Comparison of ENCODE assay signal across 10 mouse cellular contexts in genomic region chr9:71624793-71625495, GRCm38 (mm10). TPM values are rescaled to one million over a fixed set of nuclear protein-coding genes. Genes with fewer than 3 reads are reported as not detected.
DNase-seq lines count a peak whose midpoint lies in the region; ATAC-seq and TF ChIP-seq lines count a peak whose summit lies in the region.
"Had no signal": no experiment of that assay in that cellular context is flagged by ENCODE, and none has a peak within 500 bp of the region (broad histone marks: within the 10 kb centered on the region; RNA-seq: fewer than 3 reads in every experiment).

No protein-coding gene starts in this region.

- H3K9ac ChIP-seq in heart, postnatal 0 days (replicated peaks; ENCODE audit: low read depth, low read length), result no peak overlapping the region
- H3K9ac ChIP-seq in limb, embryonic 11.5 days (ENCODE audit: low read length), result no peak overlapping the region
- H3K9ac ChIP-seq: embryonic facial prominence, embryonic 15.5 days; midbrain, embryonic 12.5 days had no signal

- peak; percentile 72 for DNase-seq in heart, postnatal 0 days (ENCODE audit: low spot score)
- DNase-seq in heart, adult 11 months, result no peak
- peak; percentile 8 for DNase-seq in MN1 (ENCODE audit: low spot score)
- DNase-seq in cerebellum, postnatal 36 days, result peak; percentile 46 to 61
- DNase-seq in induced T-regulatory cell, adult 2 months (ENCODE audit: low read depth), result peak; percentile 64
- DNase-seq in limb, embryonic 11.5 days (ENCODE audit: low spot score), result peak; percentile 73
- DNase-seq in retina, postnatal 1 day, result peak; percentile 61
- peak; percentile 49 for DNase-seq in urinary bladder, adult 2 months (ENCODE audit: low spot score)

- H3K4me3 ChIP-seq in heart, postnatal 0 days (ENCODE audit: low read depth, low read length), result no peak overlapping the region
- H3K4me3 ChIP-seq in limb, embryonic 11.5 days (ENCODE audit: low read depth, low read length), result no peak overlapping the region
- H3K4me3 ChIP-seq: embryonic facial prominence, embryonic 15.5 days; midbrain, embryonic 12.5 days had no signal

- H3K4me1 ChIP-seq in heart, postnatal 0 days (ENCODE audit: control insufficient read depth, insufficient read depth), result peaks cover 18% of the 10 kb centered on the region
- no peaks in the 10 kb centered on the region for H3K4me1 ChIP-seq in limb, embryonic 11.5 days (ENCODE audit: control insufficient read depth, insufficient read depth, low read length)
- H3K4me1 ChIP-seq: midbrain, embryonic 12.5 days had no signal

- TF ChIP-seq EP300 in heart, postnatal 0 days (IDR thresholded peaks at IDR 0.05; ENCODE audit: low read depth), result no peak

- no peaks in the 10 kb centered on the region for H3K9me3 ChIP-seq in heart, postnatal 0 days (replicated peaks; ENCODE audit: control insufficient read depth, low read length)
- no peaks in the 10 kb centered on the region for H3K9me3 ChIP-seq in limb, embryonic 11.5 days (ENCODE audit: control insufficient read depth, low read length)
- H3K9me3 ChIP-seq: embryonic facial prominence, embryonic 15.5 days; midbrain, embryonic 12.5 days had no signal

- peaks cover 9% of the 10 kb centered on the region for H3K36me3 ChIP-seq in heart, postnatal 0 days (replicated peaks; ENCODE audit: control insufficient read depth, insufficient read depth, low read length)
- H3K36me3 ChIP-seq in limb, embryonic 11.5 days (ENCODE audit: control insufficient read depth, insufficient read depth, low read length), result no peaks in the 10 kb centered on the region
- H3K36me3 ChIP-seq: embryonic facial prominence, embryonic 15.5 days; midbrain, embryonic 12.5 days had no signal

- H3K27ac ChIP-seq in heart, postnatal 0 days (ENCODE audit: low read depth), result 0 out of 2 replicates have a peak overlapping the region, but pooled peaks have one; percentile 2
- H3K27ac ChIP-seq in limb, embryonic 11.5 days (replicated peaks; ENCODE audit: low read depth, low read length), result no peak overlapping the region
- H3K27ac ChIP-seq: embryonic facial prominence, embryonic 15.5 days; midbrain, embryonic 12.5 days had no signal

- no peaks in the 10 kb centered on the region for H3K27me3 ChIP-seq in heart, postnatal 0 days (ENCODE audit: control insufficient read depth, insufficient read depth, low read length)
- no peaks in the 10 kb centered on the region for H3K27me3 ChIP-seq in limb, embryonic 11.5 days (ENCODE audit: control insufficient read depth, insufficient read depth, low read length)
- H3K27me3 ChIP-seq: embryonic facial prominence, embryonic 15.5 days; midbrain, embryonic 12.5 days had no signal

- no peak for ATAC-seq in heart, postnatal 0 days (ENCODE audit: insufficient read depth, low read depth)
- ATAC-seq in limb, embryonic 11.5 days (ENCODE audit: insufficient number of reproducible peaks, low FRiP score, low TSS enrichment, low read depth), result no peak

- H3K4me2 ChIP-seq in heart, postnatal 0 days (ENCODE audit: low read depth, low read length), result no peak overlapping the region
- no peak overlapping the region for H3K4me2 ChIP-seq in limb, embryonic 11.5 days (ENCODE audit: low read depth, severe bottlenecking)
- H3K4me2 ChIP-seq: embryonic facial prominence, embryonic 15.5 days; midbrain, embryonic 12.5 days had no signal

- WGBS in heart, postnatal 0 days, result 44% methylated on average over 10 of the region's 10 CpGs
- WGBS in limb, embryonic 11.5 days, result 57% methylated on average over 10 of the region's 10 CpGs

- peak; percentile 66 for TF ChIP-seq CTCF in heart, postnatal 0 days (IDR thresholded peaks at IDR 0.05; ENCODE audit: low read depth)

RNA-seq across cellular contexts. Expression of gene Myzap, which starts 32.8 kb away (rescaled TPM):
- total RNA-seq in heart, postnatal 0 days (2014; rRNA removed; ENCODE audit: low replicate concordance), result 196 and 240 TPM in 2 replicates
- 301 and 341 TPM in 2 replicates for polyA plus RNA-seq in heart, postnatal 0 days (2015; fragmentation: Nextera tagmentation; extraction: Ambion mirVana)
- polyA plus RNA-seq in limb, embryonic 11.5 days (2014; fragmentation: Nextera tagmentation; extraction: Ambion mirVana), result 6.6 and 8.0 TPM in 2 replicates
- 53.1 and 66.1 TPM in 2 replicates for polyA plus RNA-seq in urinary bladder, adult 2 months (2012; rRNA removed)
